Mouse (Mus musculus): ENCODE data around the gene Rhot2. TPM values are rescaled to one million over a fixed set of nuclear protein-coding genes. Genes with fewer than 3 reads are reported as not detected.

Gene Rhot2
- total and polyA plus RNA-seq, 3 experiments, result 16.2 to 33.8 (median 17.3) TPM

- no peak overlapping the region for H3K9ac ChIP-seq (ENCODE audit: insufficient read depth, low read depth)
- H3K27ac ChIP-seq (ENCODE audit: insufficient read depth, low read depth), result no peak overlapping the region
- peaks cover 14% of the 10 kb centered on the region for H3K79me2 ChIP-seq (replicated peaks; ENCODE audit: control insufficient read depth, extremely low read depth, insufficient read depth, poor library complexity, severe bottlenecking)
- no peaks in the 10 kb centered on the region for H3K9me3 ChIP-seq (replicated peaks; ENCODE audit: low read length)
- dilution Hi-C loops (cut with MboI; ENCODE audit: extremely low pct_ligation_motif_present, extremely low pct_unique_long_range_greater_than_20kb, low sequenced_read_pairs), result no loop called here
- in situ Hi-C loops (cut with MboI; ENCODE audit: low pct_ligation_motif_present, low pct_unique_long_range_greater_than_20kb, low sequenced_read_pairs), result no loop called here
- peaks cover 27 to 61% of the 10 kb centered on the region in 2 experiments for H3K4me1 ChIP-seq (ENCODE audit: control insufficient read depth in 1 of 2, insufficient read depth in 2 of 2)
- H3K4me2 ChIP-seq (ENCODE audit: insufficient read depth, low read depth, poor library complexity, severe bottlenecking), result no peak overlapping the region
- H3K27me3 ChIP-seq (replicated peaks), result no peaks in the 10 kb centered on the region
- peaks cover 56 to 77% of the 10 kb centered on the region in 2 experiments for H3K36me3 ChIP-seq (replicated peaks in 1 of 2; ENCODE audit: control insufficient read depth in 1 of 2, insufficient read depth in 1 of 2, low read length in 1 of 2)
- no peak for DNase-seq (ENCODE audit: extremely low read depth)
- TF ChIP-seq USF2 (conservative IDR thresholded peaks at IDR 0.05; ENCODE audit: low read depth, low read length), result no peak
- TF ChIP-seq MAX (IDR thresholded peaks at IDR 0.05; ENCODE audit: low read length), result no peak
- no peak for TF ChIP-seq GABPA (IDR thresholded peaks at IDR 0.05; ENCODE audit: insufficient replicate concordance, low read depth, low read length)
- TF ChIP-seq MAZ (IDR thresholded peaks at IDR 0.05; ENCODE audit: low read depth, low read length), result no peak
- no peak for TF ChIP-seq UBTF (IDR thresholded peaks at IDR 0.05; ENCODE audit: low read depth, low read length)
- TF ChIP-seq NRF1 (IDR thresholded peaks at IDR 0.05; ENCODE audit: low read depth, low read length), result no peak
- no peak for TF ChIP-seq ELF1 (IDR thresholded peaks at IDR 0.05; ENCODE audit: low read depth, low read length)
- TF ChIP-seq RAD21 (IDR thresholded peaks at IDR 0.05; ENCODE audit: low read depth, low read length), result no peak
- TF ChIP-seq CTCF (conservative IDR thresholded peaks at IDR 0.05 in 1 of 2, IDR thresholded peaks at IDR 0.05 in 1 of 2; ENCODE audit: low read depth in 2 of 2, low read length in 2 of 2), result no peak
- no peak for TF ChIP-seq RCOR1 (conservative IDR thresholded peaks at IDR 0.05; ENCODE audit: low read depth, low read length)
- no peak for TF ChIP-seq TBP (conservative IDR thresholded peaks at IDR 0.05; ENCODE audit: low read depth, low read length)
- TF ChIP-seq ZNF384 (IDR thresholded peaks at IDR 0.05; ENCODE audit: low read depth, low read length), result no peak
- no peak for TF ChIP-seq TCF12 (IDR thresholded peaks at IDR 0.05; ENCODE audit: low read depth, low read length)
- no peak for TF ChIP-seq PAX5 (IDR thresholded peaks at IDR 0.05; ENCODE audit: low read length)
- TF ChIP-seq ETS1 (conservative IDR thresholded peaks at IDR 0.05; ENCODE audit: low read depth, low read length), result no peak
- TF ChIP-seq CHD2 (IDR thresholded peaks at IDR 0.05; ENCODE audit: low read length), result no peak
- no peak for TF ChIP-seq MXI1 (IDR thresholded peaks at IDR 0.05; ENCODE audit: low read depth, low read length)
- no peak for TF ChIP-seq CHD1 (IDR thresholded peaks at IDR 0.05; ENCODE audit: low read depth, low read length)
- no peak overlapping the region for H3K4me3 ChIP-seq (replicated peaks in 1 of 3; ENCODE audit: low read depth in 2 of 3, low read length in 2 of 3, poor library complexity in 1 of 3)
Measured at GRCm38 (mm10) chr17:25830200-25830753, 14.4 kb downstream of the Rhot2 start.

- dilution Hi-C loops (cut with MboI; ENCODE audit: extremely low pct_ligation_motif_present, extremely low pct_unique_long_range_greater_than_20kb, low sequenced_read_pairs), result no loop called here
- Histone ChIP-seq H3K9me3 (replicated peaks; ENCODE audit: low read length) (no peaks in the 10 kb centered on the region), H3K4me3 (replicated peaks in 1 of 3; ENCODE audit: low read depth in 2 of 3, low read length in 2 of 3, poor library complexity in 1 of 3) (peak overlapping the region; percentile 43 to 64 (median 49)), H3K4me2 (ENCODE audit: insufficient read depth, low read depth, poor library complexity, severe bottlenecking) (peak overlapping the region; percentile 30), H3K27ac (ENCODE audit: insufficient read depth, low read depth) (no peak overlapping the region), H3K79me2 (replicated peaks; ENCODE audit: control insufficient read depth, extremely low read depth, insufficient read depth, poor library complexity, severe bottlenecking) (peaks cover 14% of the 10 kb centered on the region), H3K36me3 (replicated peaks in 1 of 2; ENCODE audit: control insufficient read depth in 1 of 2, insufficient read depth in 1 of 2, low read length in 1 of 2) (peaks cover 49 to 73% of the 10 kb centered on the region in 2 experiments), H3K27me3 (replicated peaks) (no peaks in the 10 kb centered on the region), H3K9ac (ENCODE audit: insufficient read depth, low read depth) (no peak overlapping the region), H3K4me1 (ENCODE audit: control insufficient read depth in 1 of 2, insufficient read depth in 2 of 2) (peaks cover 24 to 61% of the 10 kb centered on the region in 2 experiments)
- DNase-seq (ENCODE audit: extremely low read depth), result no peak
- in situ Hi-C loops (cut with MboI; ENCODE audit: low pct_ligation_motif_present, low pct_unique_long_range_greater_than_20kb, low sequenced_read_pairs), result no loop called here
- TF ChIP-seq POLR2A (IDR thresholded peaks at IDR 0.05; ENCODE audit: low read depth, low read length) (no peak), SMC3 (IDR thresholded peaks at IDR 0.05; ENCODE audit: low read depth, low read length) (no peak), CHD2 (IDR thresholded peaks at IDR 0.05; ENCODE audit: low read length) (no peak), GABPA (IDR thresholded peaks at IDR 0.05; ENCODE audit: insufficient replicate concordance, low read depth, low read length) (no peak), POLR2AphosphoS2 (IDR thresholded peaks at IDR 0.05; ENCODE audit: low read depth, low read length) (0 out of 2 replicates have a peak, but pooled peaks have one; percentile 4), RAD21 (IDR thresholded peaks at IDR 0.05; ENCODE audit: low read depth, low read length) (no peak), ZNF384 (IDR thresholded peaks at IDR 0.05; ENCODE audit: low read depth, low read length) (no peak), HCFC1 (IDR thresholded peaks at IDR 0.05; ENCODE audit: low read depth, low read length) (no peak)
Measured at GRCm38 (mm10) chr17:25829558-25830017, 15.1 kb downstream of the Rhot2 start.
